Mouse (Mus musculus) kidney, postnatal 0 days (tissue): ENCODE measurements at regions not wholly inside any gene's neighbourhood (a gene's known extent, or its start where the extent isn't known, plus 50 kb on each side); places are given as distances from the start of the nearest gene placed in this dataset.

ENCODE experiments used
- ATAC-seq: fragments of 200-750 bp; cut with Nextera tagmentation; replicated peaks from 2 replicates; pipeline ENCODE4 v1.8.0; 2017; ENCODE audit warnings: low read depth, moderate number of reproducible peaks, moderate TSS enrichment, moderate library complexity; ENCODE audit not compliant: low FRiP score
- DNase-seq: peaks from one replicate; pipeline ENCODE4 v3.0.0-alpha.2; 2016; ENCODE audit warnings: low spot score
- H3K27ac ChIP-seq: fragments of 300-500 bp; sonication (generic); 2 replicates; pipeline ENCODE4 v1.5.1; 2014; ENCODE audit warnings: mild to moderate bottlenecking
- H3K27me3 ChIP-seq: fragments of 300-500 bp; sonication (generic); 2 replicates; pipeline ENCODE4 v1.6.1; 2014; ENCODE audit warnings: low read length, mixed read lengths; ENCODE audit not compliant: insufficient read depth
- H3K36me3 ChIP-seq: fragments of 300-500 bp; sonication (generic); 2 replicates; pipeline ENCODE4 v1.6.1; 2014; ENCODE audit warnings: low read length, mixed read lengths; ENCODE audit not compliant: insufficient read depth
- H3K4me1 ChIP-seq: fragments of 300-500 bp; sonication (generic); replicated peaks from 2 replicates; pipeline ENCODE4 v1.6.1; 2014; ENCODE audit warnings: antibody characterized with exemption, low read length, mixed read lengths; ENCODE audit not compliant: insufficient read depth
- H3K4me2 ChIP-seq: fragments of 300-500 bp; sonication (generic); 2 replicates; pipeline ENCODE4 v1.6.1; 2014; ENCODE audit warnings: mild to moderate bottlenecking, low read length, moderate library complexity, mixed read lengths
- H3K4me3 ChIP-seq: fragments of 300-500 bp; sonication (generic); replicated peaks from 2 replicates; pipeline ENCODE4 v1.5.1; 2014; ENCODE audit warnings: low read depth, low read length
- H3K9ac ChIP-seq: fragments of 300-500 bp; sonication (generic); 2 replicates; pipeline ENCODE4 v1.6.1; 2014; ENCODE audit warnings: low read depth, low read length
- H3K9me3 ChIP-seq: fragments of 300-500 bp; sonication (generic); replicated peaks from 2 replicates; pipeline ENCODE4 v1.6.1; 2016; ENCODE audit warnings: low read length, inconsistent platforms, mixed read lengths
- CTCF ChIP-seq: IDR thresholded peaks from 2 replicates; pipeline ENCODE4 v1.5.1; 2016; ENCODE audit warnings: antibody characterized with exemption, low read depth, mild to moderate bottlenecking, moderate library complexity
- WGBS: fragments of 180-500 bp; shearing (Covaris S2); extraction: QIAGEN DNeasy Blood & Tissue Kit; methylation state at CpG from one replicate; pipeline ENCODE4 v1.1.7; 2014; 5-methylcytosine and 5-hydroxymethylcytosine counted together

GRCm38 (mm10) chr8:102462601-102463000 is 322.8 kb downstream of the Cdh11 start:
- H3K4me1 ChIP-seq: no peaks in the 10 kb centered on the region
- no peaks in the 10 kb centered on the region for H3K9me3 ChIP-seq
- H3K4me2 ChIP-seq: no peak overlapping the region
- H3K27me3 ChIP-seq: no peaks in the 10 kb centered on the region
- ATAC-seq: no peak
- no peaks in the 10 kb centered on the region for H3K36me3 ChIP-seq
- WGBS: 92% methylated on average over 2 of the region's 2 CpGs
- no peak for TF ChIP-seq CTCF
- no peak for DNase-seq
- H3K9ac ChIP-seq: no peak overlapping the region
- no peak overlapping the region for H3K4me3 ChIP-seq
- no peak overlapping the region for H3K27ac ChIP-seq

- H3K4me1 ChIP-seq: no peaks in the 10 kb centered on the region
Observed at GRCm38 (mm10) chr8:102443006-102443405, 342.4 kb downstream of the Cdh11 start.

GRCm38 (mm10) chr8:102421828-102422227 is 363.6 kb downstream of the Cdh11 start:
- Histone ChIP-seq H3K9me3 (no peaks in the 10 kb centered on the region), H3K4me1 (no peaks in the 10 kb centered on the region), H3K27ac (no peak overlapping the region), H3K36me3 (no peaks in the 10 kb centered on the region), H3K9ac (no peak overlapping the region), H3K4me2 (no peak overlapping the region), H3K27me3 (no peaks in the 10 kb centered on the region), H3K4me3 (no peak overlapping the region)
- DNase-seq (no peak), ATAC-seq (no peak)
- WGBS: 61% methylated on average over 2 of the region's 2 CpGs
- no peak for TF ChIP-seq CTCF

More at GRCm38 (mm10) chr8:102443006-102443405, 342.4 kb downstream of the Cdh11 start:
- WGBS: 84% methylated on average over 4 of the region's 4 CpGs
- Histone ChIP-seq H3K4me3 (no peak overlapping the region), H3K9me3 (no peaks in the 10 kb centered on the region), H3K27me3 (no peaks in the 10 kb centered on the region), H3K4me2 (no peak overlapping the region), H3K36me3 (no peaks in the 10 kb centered on the region), H3K9ac (no peak overlapping the region), H3K27ac (no peak overlapping the region)
- no peak for TF ChIP-seq CTCF
- DNase-seq (no peak), ATAC-seq (no peak)

GRCm38 (mm10) chr8:102414931-102415330 is 370.5 kb downstream of the Cdh11 start:
- DNase-seq (no peak), ATAC-seq (no peak)
- no peak for TF ChIP-seq CTCF
- H3K9ac ChIP-seq: no peak overlapping the region
- no peaks in the 10 kb centered on the region for H3K9me3 ChIP-seq
- H3K27me3 ChIP-seq: no peaks in the 10 kb centered on the region
- 63% methylated on average over 4 of the region's 4 CpGs for WGBS
- H3K4me1 ChIP-seq: no peaks in the 10 kb centered on the region
- H3K36me3 ChIP-seq: no peaks in the 10 kb centered on the region
- no peak overlapping the region for H3K4me3 ChIP-seq
- no peak overlapping the region for H3K4me2 ChIP-seq
- H3K27ac ChIP-seq: no peak overlapping the region

DNA sequence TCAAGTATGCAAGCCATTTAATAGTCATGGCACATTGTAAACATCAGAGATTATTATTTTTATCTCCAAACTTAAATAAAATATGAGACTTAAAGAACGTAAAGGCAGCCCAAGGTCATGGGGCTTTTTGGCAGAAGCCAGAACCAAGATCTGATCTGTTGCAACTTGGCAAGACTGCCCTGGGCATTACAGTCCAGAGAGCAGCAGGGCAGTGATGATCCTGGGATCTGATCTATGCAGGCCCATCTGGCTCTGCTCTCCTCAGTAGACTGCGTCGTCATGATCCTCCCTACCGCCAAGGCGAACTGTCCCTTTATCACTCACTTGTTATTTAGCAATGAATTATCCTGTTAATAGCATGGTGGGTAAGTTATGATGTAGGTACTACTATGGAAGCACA is 372.0 kb downstream of the Cdh11 start:
- DNase-seq (no peak), ATAC-seq (no peak)
- no peak for TF ChIP-seq CTCF
- no peak overlapping the region for H3K27ac ChIP-seq
- no peak overlapping the region for H3K9ac ChIP-seq
- H3K4me2 ChIP-seq: no peak overlapping the region
- WGBS: 81% methylated on average over 5 of the region's 5 CpGs
- H3K4me1 ChIP-seq: no peaks in the 10 kb centered on the region
- no peaks in the 10 kb centered on the region for H3K36me3 ChIP-seq
- no peaks in the 10 kb centered on the region for H3K27me3 ChIP-seq
- no peak overlapping the region for H3K4me3 ChIP-seq
- H3K9me3 ChIP-seq: no peaks in the 10 kb centered on the region

- no peak overlapping the region for H3K4me3 ChIP-seq
- no peak for ATAC-seq
- no peak overlapping the region for H3K4me2 ChIP-seq
- H3K9me3 ChIP-seq: no peaks in the 10 kb centered on the region
- no peak for DNase-seq
- H3K27me3 ChIP-seq: no peaks in the 10 kb centered on the region
- H3K4me1 ChIP-seq: no peaks in the 10 kb centered on the region
- H3K9ac ChIP-seq: no peak overlapping the region
- H3K36me3 ChIP-seq: no peaks in the 10 kb centered on the region
- TF ChIP-seq CTCF: no peak
- no peak overlapping the region for H3K27ac ChIP-seq
- 56% methylated on average over 4 of the region's 4 CpGs for WGBS
Observed at GRCm38 (mm10) chr8:102387591-102387990, 397.9 kb downstream of the Cdh11 start.

DNA sequence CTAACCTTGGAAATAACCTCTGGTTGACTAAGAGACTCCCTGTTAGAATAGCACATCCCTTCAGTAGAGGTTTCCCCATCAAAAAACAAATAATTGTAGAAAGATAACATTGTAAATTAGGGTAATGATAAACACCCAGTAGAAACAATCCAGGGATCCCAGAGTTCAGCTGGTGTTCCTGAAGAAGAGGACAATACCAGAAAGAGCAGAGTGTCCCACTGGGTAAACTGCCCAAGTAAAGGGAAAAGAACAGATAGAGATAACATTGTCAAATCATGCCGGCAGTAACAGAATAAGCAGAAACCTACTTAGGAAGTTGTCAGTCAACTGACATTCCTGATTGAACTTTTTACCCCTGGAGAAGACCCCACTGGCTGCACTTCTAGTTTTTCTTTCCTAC is 440.1 kb downstream of the Cdh11 start:
- Histone ChIP-seq H3K4me2 (no peak overlapping the region), H3K4me1 (no peaks in the 10 kb centered on the region), H3K27me3 (no peaks in the 10 kb centered on the region), H3K9me3 (no peaks in the 10 kb centered on the region), H3K9ac (no peak overlapping the region), H3K4me3 (no peak overlapping the region), H3K36me3 (no peaks in the 10 kb centered on the region), H3K27ac (no peak overlapping the region)
- DNase-seq (no peak), ATAC-seq (no peak)
- TF ChIP-seq CTCF: no peak
- WGBS: 63% methylated on average over 1 of the region's 1 CpGs
